Mouse (Mus musculus) hindbrain, postnatal 0 days (tissue): ENCODE measurements around the gene Trim2. TPM values are rescaled to one million over a fixed set of nuclear protein-coding genes. Genes with fewer than 3 reads are reported as not detected.

Experiments used
- ATAC-seq: fragments of 200-750 bp; cut with Nextera tagmentation; 2 replicates; pipeline ENCODE4 v1.8.0; 2017; ENCODE audit warnings: mild to moderate bottlenecking, moderate TSS enrichment, moderate library complexity
- DNase-seq: peaks from one replicate; pipeline ENCODE4 v3.0.0-alpha.2; 2015; ENCODE audit warnings: low spot score
- H3K27ac ChIP-seq: fragments of 300-500 bp; sonication (generic); 2 replicates; pipeline ENCODE4 v1.5.1; 2014; ENCODE audit warnings: mild to moderate bottlenecking
- H3K27me3 ChIP-seq: fragments of 300-500 bp; sonication (generic); 2 replicates; pipeline ENCODE4 v1.6.1; 2014; ENCODE audit warnings: low read length, mixed read lengths; ENCODE audit not compliant: insufficient read depth
- H3K36me3 ChIP-seq: fragments of 300-500 bp; sonication (generic); 2 replicates; pipeline ENCODE4 v1.6.1; 2014; ENCODE audit warnings: low read length, mixed read lengths; ENCODE audit not compliant: insufficient read depth
- H3K4me1 ChIP-seq: fragments of 300-500 bp; sonication (generic); 2 replicates; pipeline ENCODE4 v1.6.1; 2014; ENCODE audit warnings: antibody characterized with exemption, low read length, mixed read lengths; ENCODE audit not compliant: insufficient read depth
- H3K4me2 ChIP-seq: fragments of 300-500 bp; sonication (generic); 2 replicates; pipeline ENCODE4 v1.6.1; 2014; ENCODE audit warnings: low read depth, mild to moderate bottlenecking, low read length, moderate library complexity, mixed read lengths
- H3K4me3 ChIP-seq: fragments of 300-500 bp; sonication (generic); 2 replicates; pipeline ENCODE4 v1.5.1; 2014; ENCODE audit warnings: low read length
- H3K9ac ChIP-seq: fragments of 300-500 bp; sonication (generic); replicated peaks from 2 replicates; pipeline ENCODE4 v1.6.1; 2014; ENCODE audit warnings: mild to moderate bottlenecking, low read length, moderate library complexity, mixed read lengths
- H3K9me3 ChIP-seq: fragments of 300-500 bp; sonication (generic); 2 replicates; pipeline ENCODE4 v1.6.1; 2016; ENCODE audit warnings: low read length, mixed read lengths
- CTCF ChIP-seq: IDR thresholded peaks from 2 replicates; pipeline ENCODE4 v1.5.1; 2016; ENCODE audit warnings: antibody characterized with exemption, control low read depth, low read depth
- whole genome bisulfite sequencing: fragments of 180-500 bp; shearing (Covaris S2); extraction: QIAGEN DNeasy Blood & Tissue Kit; methylation state at CpG from one replicate; pipeline ENCODE4 v1.1.7; 2014; 5-methylcytosine and 5-hydroxymethylcytosine counted together
- polyA plus RNA-seq: library from polyadenylated mRNA; unstranded; fragments of >200 nt; fragmentation: Nextera tagmentation; extraction: Ambion mirVana; gene quantifications from 2 replicates; pipeline ENCODE4 v1.2.1, GENCODE M21; 2015
- total RNA-seq: library from RNA; depleted of rRNA; stranded (reverse); fragments of >200 nt; gene quantifications from 2 replicates; pipeline ENCODE4 v1.2.3, GENCODE M21; 2014; rRNA removed

Gene Trim2
- total and polyA plus RNA-seq, 2 experiments from 2014 or later, result 130 to 236 TPM

DNA sequence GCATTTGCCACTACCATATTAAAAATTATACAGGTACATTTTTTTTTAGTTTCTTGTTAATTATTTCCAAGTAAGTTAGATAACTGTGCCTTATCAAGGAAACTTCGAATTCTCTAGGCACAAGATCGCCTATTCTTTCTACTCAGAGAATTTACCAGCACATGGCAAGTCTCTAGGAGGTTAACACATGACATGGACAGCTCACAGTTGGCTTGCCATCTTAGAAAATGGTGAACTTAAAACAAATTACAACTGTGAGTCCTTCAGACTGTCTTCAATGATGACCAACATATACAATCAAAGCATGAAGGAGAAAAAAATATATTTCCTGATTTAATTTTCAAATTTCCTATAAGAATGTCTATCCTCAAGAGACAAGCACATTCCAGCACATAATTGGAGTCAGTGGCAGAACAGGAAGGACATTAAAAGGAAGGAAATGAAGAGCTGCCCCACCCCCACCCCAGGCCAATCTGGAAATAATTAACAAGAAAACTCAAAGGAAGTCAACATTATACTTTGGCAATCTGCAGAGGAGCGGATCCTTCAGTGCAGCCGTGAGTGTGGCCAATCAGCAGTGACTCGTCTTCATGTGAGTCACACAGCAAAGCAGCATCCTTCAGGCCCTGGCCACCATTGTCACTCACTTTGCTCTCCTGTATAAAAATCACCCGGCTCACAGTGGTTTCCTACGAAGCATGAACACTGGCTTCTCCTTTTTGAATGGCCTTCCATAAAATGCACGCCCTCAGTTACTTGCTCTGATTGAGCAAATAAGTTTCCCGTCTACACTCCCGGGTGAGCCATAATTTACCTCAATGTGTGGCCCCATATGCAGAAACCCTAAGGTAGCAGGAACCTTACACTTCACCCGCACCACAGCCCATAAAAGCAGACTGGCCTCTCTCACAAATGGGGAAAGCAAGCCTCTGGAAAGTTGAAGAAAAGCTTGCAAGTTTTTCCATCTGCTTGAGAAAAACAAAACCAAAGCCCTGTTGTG is 177.5 kb downstream of the Trim2 start:
- ATAC-seq (no peak), DNase-seq (no peak)
- Histone ChIP-seq H3K27me3 (no peaks in the 10 kb centered on the region), H3K9me3 (no peaks in the 10 kb centered on the region), H3K4me1 (no peaks in the 10 kb centered on the region), H3K36me3 (no peaks in the 10 kb centered on the region), H3K9ac (no peak overlapping the region), H3K4me3 (no peak overlapping the region), H3K4me2 (no peak overlapping the region), H3K27ac (no peak overlapping the region)
- WGBS, result 73% methylated on average over 11 of the region's 11 CpGs
- no peak for TF ChIP-seq CTCF

DNA sequence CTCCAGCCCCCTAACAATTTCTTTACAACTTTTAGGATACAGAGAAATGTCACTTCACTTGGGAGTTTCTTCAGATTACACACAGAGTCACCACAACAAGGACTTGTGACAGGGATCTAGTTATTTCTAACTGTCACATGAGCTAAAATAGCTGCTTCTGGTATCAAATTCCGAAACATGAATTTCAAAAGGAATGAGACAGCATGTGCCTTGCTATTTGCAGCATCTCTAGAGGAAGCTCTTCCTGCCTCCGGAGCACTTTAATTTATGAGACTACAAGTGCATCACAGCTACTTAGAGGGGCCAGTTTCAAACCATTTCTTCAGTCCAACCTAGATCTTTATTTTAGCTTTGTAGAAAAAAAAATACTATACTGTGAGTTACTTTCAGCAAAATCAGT is 179.2 kb downstream of the Trim2 start:
- Histone ChIP-seq H3K27ac (no peak overlapping the region), H3K9me3 (no peaks in the 10 kb centered on the region), H3K9ac (no peak overlapping the region), H3K36me3 (no peaks in the 10 kb centered on the region), H3K4me1 (no peaks in the 10 kb centered on the region), H3K27me3 (no peaks in the 10 kb centered on the region), H3K4me2 (no peak overlapping the region), H3K4me3 (no peak overlapping the region)
- 82% methylated on average over 2 of the region's 2 CpGs for WGBS
- DNase-seq, result no peak
- no peak for ATAC-seq
- TF ChIP-seq CTCF, result no peak

DNA sequence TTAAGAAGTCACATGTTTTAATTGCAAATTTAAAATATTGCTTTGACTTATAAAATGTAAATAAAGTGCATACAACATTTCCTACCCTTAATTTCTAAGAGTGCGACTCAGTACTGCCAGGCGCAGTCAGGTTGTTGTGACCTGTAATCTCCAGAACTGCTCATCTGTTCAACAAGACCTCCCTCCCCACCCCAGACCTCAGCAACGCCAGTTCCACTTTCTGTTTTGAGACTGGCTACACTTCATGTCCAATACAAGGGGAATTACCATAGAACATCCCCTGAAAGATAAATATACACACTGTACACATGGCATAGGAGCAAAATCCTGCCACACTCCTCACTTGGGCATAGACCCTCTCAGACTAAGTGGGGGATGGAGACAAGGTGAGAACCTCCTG is 180.0 kb downstream of the Trim2 start:
- no peak for TF ChIP-seq CTCF
- Histone ChIP-seq H3K4me2 (no peak overlapping the region), H3K36me3 (no peaks in the 10 kb centered on the region), H3K27ac (no peak overlapping the region), H3K4me3 (no peak overlapping the region), H3K4me1 (no peaks in the 10 kb centered on the region), H3K27me3 (no peaks in the 10 kb centered on the region), H3K9me3 (no peaks in the 10 kb centered on the region), H3K9ac (no peak overlapping the region)
- DNase-seq (no peak), ATAC-seq (no peak)
- 93% methylated on average over 3 of the region's 3 CpGs for WGBS

DNA sequence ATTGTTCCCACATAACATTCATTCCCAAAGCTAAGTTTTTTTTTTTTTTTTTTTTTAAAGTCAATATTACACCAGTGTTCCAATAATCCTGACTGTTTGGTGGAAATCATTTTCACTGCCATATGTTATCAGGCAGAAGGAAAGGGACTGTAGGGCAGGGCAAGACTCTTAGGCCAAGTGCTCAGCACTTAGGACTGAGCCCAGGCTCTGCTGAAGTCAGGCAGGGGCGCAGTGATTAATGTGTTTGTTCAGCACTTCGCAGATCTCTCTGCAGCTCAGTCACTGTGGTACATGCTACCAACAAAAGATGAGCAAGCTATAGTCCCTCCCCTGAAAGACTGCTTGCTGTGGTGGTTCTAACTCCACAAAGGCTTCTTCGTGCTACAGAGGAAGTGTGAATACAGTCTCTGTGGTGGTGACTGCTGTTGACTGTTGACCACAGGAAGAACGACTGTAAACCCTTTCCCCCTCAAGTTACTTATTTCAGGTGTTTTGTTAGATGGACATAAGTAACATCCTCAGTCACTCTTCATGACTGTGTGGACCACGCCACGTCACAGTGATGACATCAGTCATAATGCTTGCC is 180.9 kb downstream of the Trim2 start:
- Histone ChIP-seq H3K27ac (no peak overlapping the region), H3K4me3 (no peak overlapping the region), H3K4me1 (no peaks in the 10 kb centered on the region), H3K36me3 (no peaks in the 10 kb centered on the region), H3K4me2 (no peak overlapping the region), H3K27me3 (no peaks in the 10 kb centered on the region), H3K9ac (no peak overlapping the region), H3K9me3 (no peaks in the 10 kb centered on the region)
- no peak for ATAC-seq
- 60% methylated on average over 6 of the region's 6 CpGs for WGBS
- DNase-seq, result no peak
- TF ChIP-seq CTCF, result no peak

DNA sequence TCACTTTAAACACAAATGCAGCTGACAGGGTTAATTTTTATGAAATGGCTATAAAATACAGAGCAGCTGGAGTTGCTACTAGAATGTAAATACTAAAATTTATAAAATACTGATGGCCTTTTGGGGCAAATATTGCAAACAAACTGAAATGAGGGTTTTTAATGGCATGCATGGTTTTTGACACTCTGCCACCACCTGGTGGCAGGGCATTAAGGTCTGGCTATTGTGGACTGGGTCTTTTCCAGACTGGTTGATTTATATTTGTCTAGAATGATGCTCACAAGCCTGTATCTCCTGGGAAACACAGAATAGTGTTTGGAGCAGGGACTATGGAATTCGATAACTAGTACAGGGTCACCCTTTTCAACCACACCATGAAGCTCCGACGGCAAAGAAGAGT is 183.2 kb downstream of the Trim2 start:
- TF ChIP-seq CTCF, result peak; percentile 58
- no peaks in the 10 kb centered on the region for H3K4me1 ChIP-seq
- H3K27me3 ChIP-seq, result no peaks in the 10 kb centered on the region
- DNase-seq (peak; percentile 18), ATAC-seq (no peak)
- no peak overlapping the region for H3K27ac ChIP-seq
- H3K4me2 ChIP-seq, result no peak overlapping the region
- no peaks in the 10 kb centered on the region for H3K36me3 ChIP-seq
- H3K4me3 ChIP-seq, result no peak overlapping the region
- 71% methylated on average over 3 of the region's 3 CpGs for WGBS
- H3K9me3 ChIP-seq, result no peaks in the 10 kb centered on the region
- H3K9ac ChIP-seq, result no peak overlapping the region

DNA sequence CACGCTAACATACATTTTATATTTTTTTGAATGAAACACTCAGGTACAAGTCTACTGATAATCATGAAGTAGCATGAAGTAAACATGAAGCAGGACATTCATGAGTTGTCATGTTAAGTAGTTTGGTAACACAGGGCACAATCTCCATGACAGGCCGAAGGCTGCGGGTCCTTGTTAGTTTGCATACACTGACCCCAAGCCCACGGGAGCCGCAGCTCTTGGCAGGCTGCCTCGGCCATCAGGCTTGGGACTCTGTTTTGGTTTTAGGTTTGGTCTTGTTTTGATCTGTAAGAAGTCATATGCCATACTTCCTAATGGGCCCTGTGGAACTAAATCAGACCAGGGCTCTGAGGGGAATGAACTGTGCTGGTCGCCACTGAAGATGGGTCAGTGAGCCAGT is 188.0 kb downstream of the Trim2 start:
- H3K27me3 ChIP-seq, result no peaks in the 10 kb centered on the region
- no peak for ATAC-seq
- H3K4me1 ChIP-seq, result no peaks in the 10 kb centered on the region
- no peak overlapping the region for H3K4me2 ChIP-seq
- TF ChIP-seq CTCF, result no peak
- DNase-seq, result no peak
- H3K36me3 ChIP-seq, result no peaks in the 10 kb centered on the region
- H3K4me3 ChIP-seq, result no peak overlapping the region
- H3K9me3 ChIP-seq, result no peaks in the 10 kb centered on the region
- no peak overlapping the region for H3K9ac ChIP-seq
- H3K27ac ChIP-seq, result no peak overlapping the region
- WGBS, result 55% methylated on average over 7 of the region's 7 CpGs

DNA sequence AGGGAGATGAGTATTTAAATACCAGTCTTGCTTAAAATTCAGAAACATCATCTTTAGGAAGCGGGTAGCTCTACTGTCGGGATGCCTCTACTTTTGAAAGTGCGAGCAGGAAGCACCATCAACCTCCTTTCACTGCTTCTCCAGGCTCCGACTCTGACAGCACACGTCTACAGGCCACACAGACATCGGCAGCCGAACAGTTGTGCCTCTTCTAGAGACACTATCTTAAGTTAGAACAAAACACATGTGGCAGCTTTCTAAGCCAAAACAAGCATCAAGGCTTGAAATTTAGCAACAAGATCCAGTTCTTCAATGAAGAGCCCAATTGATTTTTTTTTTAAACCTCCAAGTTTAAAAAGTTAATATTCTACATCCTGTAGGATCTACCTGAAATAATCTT is 188.5 kb downstream of the Trim2 start:
- no peak overlapping the region for H3K4me2 ChIP-seq
- H3K27ac ChIP-seq, result no peak overlapping the region
- H3K4me3 ChIP-seq, result no peak overlapping the region
- H3K9ac ChIP-seq, result no peak overlapping the region
- ATAC-seq (no peak), DNase-seq (no peak)
- no peaks in the 10 kb centered on the region for H3K9me3 ChIP-seq
- no peaks in the 10 kb centered on the region for H3K4me1 ChIP-seq
- no peaks in the 10 kb centered on the region for H3K36me3 ChIP-seq
- no peaks in the 10 kb centered on the region for H3K27me3 ChIP-seq
- 82% methylated on average over 7 of the region's 7 CpGs for WGBS
- TF ChIP-seq CTCF, result no peak

Other genes with a start within 250 kb of the Trim2 start
- gene Mnd1, start 151.1 kb downstream of the Trim2 start, total RNA-seq, result 0.73 and 0.79 TPM in 2 replicates
- gene Mnd1, start 151.1 kb downstream of the Trim2 start, polyA plus RNA-seq, result 3.7 and 3.9 TPM in 2 replicates
- gene Gm6525, start 132.8 kb downstream of the Trim2 start, total RNA-seq, result not detected in 2 replicates
- gene Gm6525, start 132.8 kb downstream of the Trim2 start, polyA plus RNA-seq, result 2.3 and 2.8 TPM in 2 replicates
- gene Fhdc1, start 173.6 kb upstream of the Trim2 start, total RNA-seq, result 7.7 and 8.4 TPM in 2 replicates
- gene Fhdc1, start 173.6 kb upstream of the Trim2 start, polyA plus RNA-seq, result 3.2 and 3.5 TPM in 2 replicates